Mouse (Mus musculus) testis, adult 2 months (tissue): Measurements from ENCODE around the gene Otud4. TPM values are rescaled to one million over a fixed set of nuclear protein-coding genes. Genes with fewer than 3 reads are reported as not detected.

Experiments
- H3K27ac ChIP-seq: fragments of 200-500 bp; 2 replicates; pipeline ENCODE4 v1.5.1; 2012; ENCODE audit warnings: low read depth, low read length; ENCODE audit not compliant: control insufficient read depth, insufficient read depth
- H3K27me3 ChIP-seq: fragments of 200-500 bp; 2 replicates; pipeline ENCODE4 v1.6.1; 2012; ENCODE audit warnings: mild to moderate bottlenecking, low read length, moderate library complexity; ENCODE audit not compliant: control insufficient read depth, insufficient read depth
- H3K36me3 ChIP-seq: fragments of 200-500 bp; 2 replicates; pipeline ENCODE4 v1.6.1; 2012; ENCODE audit warnings: mild to moderate bottlenecking, low read length; ENCODE audit not compliant: control insufficient read depth, insufficient read depth
- H3K4me1 ChIP-seq: fragments of 200-500 bp; 2 replicates; pipeline ENCODE4 v1.6.1; 2012; ENCODE audit warnings: low read length; ENCODE audit not compliant: control insufficient read depth, insufficient read depth
- H3K4me3 ChIP-seq: fragments of 200-500 bp; 2 replicates; pipeline ENCODE4 v1.5.1; 2012; ENCODE audit warnings: low read depth, mild to moderate bottlenecking, low read length, moderate library complexity, mixed read lengths; ENCODE audit not compliant: control insufficient read depth
- CTCF ChIP-seq: fragments of 200-500 bp; IDR thresholded peaks from 2 replicates; pipeline ENCODE4 v1.5.1; 2012; ENCODE audit warnings: low read depth, mild to moderate bottlenecking, inconsistent platforms, low read length, moderate library complexity; ENCODE audit not compliant: control insufficient read depth, insufficient read depth, insufficient replicate concordance
- POLR2A ChIP-seq: fragments of 200-500 bp; IDR thresholded peaks from 2 replicates; pipeline ENCODE4 v1.6.1; 2012; ENCODE audit warnings: low read depth, mild to moderate bottlenecking, inconsistent platforms, low read length, moderate library complexity; ENCODE audit not compliant: control insufficient read depth
- polyA plus RNA-seq: library from polyadenylated mRNA; depleted of rRNA; stranded (reverse); fragments of >200 nt; gene quantifications from 2 replicates; pipeline ENCODE4 v1.2.3, GENCODE M21; 2012

Otud4 gene
- polyA plus RNA-seq, 1 experiment, result 92.0 TPM

GRCm38 (mm10) chr8:79623351-79623750, 16.1 kb upstream of the Otud4 start:
- TF ChIP-seq POLR2A, result no peak
- TF ChIP-seq CTCF, result no peak
- Histone ChIP-seq H3K36me3 (no peaks in the 10 kb centered on the region), H3K4me3 (peak overlapping the region; percentile 21; the same call in 1 of the 2 replicates), H3K27ac (no peak overlapping the region), H3K4me1 (peaks cover 2% of the 10 kb centered on the region), H3K27me3 (no peaks in the 10 kb centered on the region)

GRCm38 (mm10) chr8:79624416-79624815, 15.0 kb upstream of the Otud4 start:
- H3K36me3 ChIP-seq, result no peaks in the 10 kb centered on the region
- peaks cover 2% of the 10 kb centered on the region for H3K4me1 ChIP-seq
- no peak overlapping the region for H3K27ac ChIP-seq
- TF ChIP-seq CTCF (no peak), POLR2A (no peak)
- H3K4me3 ChIP-seq, result no peak overlapping the region
- H3K27me3 ChIP-seq, result no peaks in the 10 kb centered on the region

- Histone ChIP-seq H3K27ac (no peak overlapping the region), H3K4me1 (no peaks in the 10 kb centered on the region; the same call in none of the 2 replicates), H3K27me3 (no peaks in the 10 kb centered on the region), H3K4me3 (no peak overlapping the region), H3K36me3 (no peaks in the 10 kb centered on the region)
- no peak for TF ChIP-seq POLR2A
- no peak for TF ChIP-seq CTCF
Measured at GRCm38 (mm10) chr8:79626213-79626612, 13.2 kb upstream of the Otud4 start.

- Histone ChIP-seq H3K27ac (no peak overlapping the region), H3K36me3 (no peaks in the 10 kb centered on the region), H3K4me1 (peaks cover 2% of the 10 kb centered on the region; the same call in 1 of the 2 replicates), H3K4me3 (no peak overlapping the region), H3K27me3 (no peaks in the 10 kb centered on the region)
- no peak for TF ChIP-seq CTCF
- no peak for TF ChIP-seq POLR2A
Measured at GRCm38 (mm10) chr8:79635491-79635890, 3.9 kb upstream of the Otud4 start.

- TF ChIP-seq POLR2A (no peak), CTCF (no peak)
- Histone ChIP-seq H3K4me1 (peaks cover 2% of the 10 kb centered on the region; the same call in 1 of the 2 replicates), H3K36me3 (no peaks in the 10 kb centered on the region), H3K27ac (no peak overlapping the region), H3K4me3 (no peak overlapping the region), H3K27me3 (no peaks in the 10 kb centered on the region)
Measured at GRCm38 (mm10) chr8:79636151-79636550, 3.3 kb upstream of the Otud4 start.

- Histone ChIP-seq H3K36me3 (no peaks in the 10 kb centered on the region), H3K4me3 (no peak overlapping the region), H3K4me1 (peaks cover 2% of the 10 kb centered on the region; the same call in 1 of the 2 replicates), H3K27ac (no peak overlapping the region), H3K27me3 (no peaks in the 10 kb centered on the region)
- no peak for TF ChIP-seq POLR2A
- no peak for TF ChIP-seq CTCF
Measured at GRCm38 (mm10) chr8:79637237-79637636, 2.2 kb upstream of the Otud4 start.

GRCm38 (mm10) chr8:79638001-79638706, 1.3 kb upstream of the Otud4 start:
- H3K4me1 ChIP-seq, result peaks cover 2% of the 10 kb centered on the region; the same call in 1 of the 2 replicates
- no peaks in the 10 kb centered on the region for H3K36me3 ChIP-seq
- peak overlapping the region; percentile 97 for H3K4me3 ChIP-seq
- TF ChIP-seq CTCF (no peak), POLR2A (no peak)
- H3K27ac ChIP-seq, result peak overlapping the region; percentile 98; the same call in 1 of the 2 replicates
- no peaks in the 10 kb centered on the region for H3K27me3 ChIP-seq
